Mouse (Mus musculus): Measurements from ENCODE around the gene Gstp2. TPM values are rescaled to one million over a fixed set of nuclear protein-coding genes. Genes with fewer than 3 reads are reported as not detected.

Gene Gstp2
- polyA plus RNA-seq, 1 experiment: not detected

- TF ChIP-seq CTCF (IDR thresholded peaks at IDR 0.05; ENCODE audit: low read depth, low read length) (no peak), POLR2A (IDR thresholded peaks at IDR 0.05; ENCODE audit: borderline replicate concordance, low read depth, low read length) (no peak)
- Histone ChIP-seq H3K4me3 (ENCODE audit: insufficient read depth, low read length) (no peak overlapping the region), H3K4me1 (ENCODE audit: control insufficient read depth, insufficient read depth, low read length) (peaks cover 2% of the 10 kb centered on the region; the same call in 1 of the 2 replicates), H3K27ac (ENCODE audit: insufficient read depth, low read depth, low read length) (no peak overlapping the region)
Measured at GRCm38 (mm10) chr19:4017921-4018587, 27.8 kb downstream of the Gstp2 start.

GRCm38 (mm10) chr19:4015635-4016034, 30.2 kb downstream of the Gstp2 start:
- no peak overlapping the region for H3K27ac ChIP-seq (ENCODE audit: insufficient read depth, low read depth, low read length)

GRCm38 (mm10) chr19:4014802-4015201, 31.0 kb downstream of the Gstp2 start:
- TF ChIP-seq CTCF (IDR thresholded peaks at IDR 0.05; ENCODE audit: low read depth, low read length): no peak
- no peak for TF ChIP-seq POLR2A (IDR thresholded peaks at IDR 0.05; ENCODE audit: borderline replicate concordance, low read depth, low read length)
- Histone ChIP-seq H3K4me3 (ENCODE audit: insufficient read depth, low read length) (no peak overlapping the region), H3K4me1 (ENCODE audit: control insufficient read depth, insufficient read depth, low read length) (peaks cover 6% of the 10 kb centered on the region), H3K27ac (ENCODE audit: insufficient read depth, low read depth, low read length) (no peak overlapping the region)

More at GRCm38 (mm10) chr19:4015635-4016034, 30.2 kb downstream of the Gstp2 start:
- Histone ChIP-seq H3K4me3 (ENCODE audit: insufficient read depth, low read length) (no peak overlapping the region), H3K4me1 (ENCODE audit: control insufficient read depth, insufficient read depth, low read length) (peaks cover 6% of the 10 kb centered on the region)
- TF ChIP-seq CTCF (IDR thresholded peaks at IDR 0.05; ENCODE audit: low read depth, low read length): no peak
- TF ChIP-seq POLR2A (IDR thresholded peaks at IDR 0.05; ENCODE audit: borderline replicate concordance, low read depth, low read length): no peak

GRCm38 (mm10) chr19:4013066-4013465, 32.8 kb downstream of the Gstp2 start:
- H3K27ac ChIP-seq (ENCODE audit: insufficient read depth, low read depth, low read length): no peak overlapping the region

GRCm38 (mm10) chr19:4012432-4013022, 33.3 kb downstream of the Gstp2 start, which contains the start of gene Ndufv1:
TSS of gene Ndufv1 (minus strand) at chr19:4012806.
- TF ChIP-seq CTCF (IDR thresholded peaks at IDR 0.05; ENCODE audit: low read depth, low read length) (no peak), POLR2A (IDR thresholded peaks at IDR 0.05; ENCODE audit: borderline replicate concordance, low read depth, low read length) (no peak)
- peaks cover 6% of the 10 kb centered on the region for H3K4me1 ChIP-seq (ENCODE audit: control insufficient read depth, insufficient read depth, low read length)
- H3K27ac ChIP-seq (ENCODE audit: insufficient read depth, low read depth, low read length): peak within 1 kb of the TSS; percentile 20
- H3K4me3 ChIP-seq (ENCODE audit: insufficient read depth, low read length): peak within 1 kb of the TSS; percentile 91

More at GRCm38 (mm10) chr19:4013066-4013465, 32.8 kb downstream of the Gstp2 start:
- TF ChIP-seq CTCF (IDR thresholded peaks at IDR 0.05; ENCODE audit: low read depth, low read length) (peak; percentile 24; the same call in 1 of the 2 replicates), POLR2A (IDR thresholded peaks at IDR 0.05; ENCODE audit: borderline replicate concordance, low read depth, low read length) (no peak)
- H3K4me1 ChIP-seq (ENCODE audit: control insufficient read depth, insufficient read depth, low read length): peaks cover 6% of the 10 kb centered on the region
- peak overlapping the region; percentile 31 for H3K4me3 ChIP-seq (ENCODE audit: insufficient read depth, low read length)

- TF ChIP-seq POLR2A (IDR thresholded peaks at IDR 0.05; ENCODE audit: borderline replicate concordance, low read depth, low read length): no peak
- TF ChIP-seq CTCF (IDR thresholded peaks at IDR 0.05; ENCODE audit: low read depth, low read length): no peak
- Histone ChIP-seq H3K27ac (ENCODE audit: insufficient read depth, low read depth, low read length) (no peak overlapping the region), H3K4me1 (ENCODE audit: control insufficient read depth, insufficient read depth, low read length) (peaks cover 6% of the 10 kb centered on the region), H3K4me3 (ENCODE audit: insufficient read depth, low read length) (no peak overlapping the region)
Measured at GRCm38 (mm10) chr19:4011086-4011485, 34.7 kb downstream of the Gstp2 start.

GRCm38 (mm10) chr19:4005971-4006370, 39.9 kb downstream of the Gstp2 start:
- Histone ChIP-seq H3K27ac (ENCODE audit: insufficient read depth, low read depth, low read length) (no peak overlapping the region), H3K4me1 (ENCODE audit: control insufficient read depth, insufficient read depth, low read length) (peaks cover 5% of the 10 kb centered on the region), H3K4me3 (ENCODE audit: insufficient read depth, low read length) (no peak overlapping the region)
- no peak for TF ChIP-seq CTCF (IDR thresholded peaks at IDR 0.05; ENCODE audit: low read depth, low read length)
- TF ChIP-seq POLR2A (IDR thresholded peaks at IDR 0.05; ENCODE audit: borderline replicate concordance, low read depth, low read length): no peak

GRCm38 (mm10) chr19:4005091-4005490, 40.7 kb downstream of the Gstp2 start:
- TF ChIP-seq CTCF (IDR thresholded peaks at IDR 0.05; ENCODE audit: low read depth, low read length): no peak

GRCm38 (mm10) chr19:4004331-4004730, 41.5 kb downstream of the Gstp2 start:
- Histone ChIP-seq H3K4me3 (ENCODE audit: insufficient read depth, low read length) (no peak overlapping the region), H3K4me1 (ENCODE audit: control insufficient read depth, insufficient read depth, low read length) (peaks cover 11% of the 10 kb centered on the region), H3K27ac (ENCODE audit: insufficient read depth, low read depth, low read length) (no peak overlapping the region)
- TF ChIP-seq CTCF (IDR thresholded peaks at IDR 0.05; ENCODE audit: low read depth, low read length) (no peak), POLR2A (IDR thresholded peaks at IDR 0.05; ENCODE audit: borderline replicate concordance, low read depth, low read length) (no peak)

More at GRCm38 (mm10) chr19:4005091-4005490, 40.7 kb downstream of the Gstp2 start:
- Histone ChIP-seq H3K4me1 (ENCODE audit: control insufficient read depth, insufficient read depth, low read length) (peaks cover 7% of the 10 kb centered on the region), H3K27ac (ENCODE audit: insufficient read depth, low read depth, low read length) (no peak overlapping the region), H3K4me3 (ENCODE audit: insufficient read depth, low read length) (no peak overlapping the region)

GRCm38 (mm10) chr19:4003641-4004040, 42.2 kb downstream of the Gstp2 start:
- Histone ChIP-seq H3K4me1 (ENCODE audit: control insufficient read depth, insufficient read depth, low read length) (peaks cover 18% of the 10 kb centered on the region), H3K4me3 (ENCODE audit: insufficient read depth, low read length) (no peak overlapping the region), H3K27ac (ENCODE audit: insufficient read depth, low read depth, low read length) (no peak overlapping the region)
- TF ChIP-seq CTCF (IDR thresholded peaks at IDR 0.05; ENCODE audit: low read depth, low read length): no peak
- TF ChIP-seq POLR2A (IDR thresholded peaks at IDR 0.05; ENCODE audit: borderline replicate concordance, low read depth, low read length): no peak

All from bone marrow macrophage, adult 2 months (primary cell).